Mouse (Mus musculus): ENCODE measurements around the gene Ffar3.

- no peak for TF ChIP-seq CTCF (IDR thresholded peaks at IDR 0.05)
- no peak for TF ChIP-seq POLR2A (IDR thresholded peaks at IDR 0.05; ENCODE audit: insufficient read depth, low read depth, low read length)
Observed at GRCm38 (mm10) chr7:30829428-30829827, 26.6 kb downstream of the Ffar3 start.
